Mouse (Mus musculus): ENCODE measurements around the gene Cltc. TPM values are rescaled to one million over a fixed set of nuclear protein-coding genes. Genes with fewer than 3 reads are reported as not detected.
"Not testable (repeated sequence)": the region's sequence is repeated elsewhere in the genome, so short reads cannot be mapped to it uniquely, and the experiment has no call there.

Gene Cltc
- total RNA-seq (2021), result 100 to 1,000 TPM; 139 to 149 TPM

- intact Hi-C loops (cut with DNase I), result loop anchor here (2.0 to 5.0 kb wide), 3 partner anchors 49 to 80 kb away; partner anchors contain the start of gene Dhx40
- DNase-seq, result peak; percentile 94 to 98
Observed at GRCm38 (mm10) chr11:86757480-86758371, at the start of gene Cltc. Gene Cltc, minus strand, starts transcription at chr11:86757565.

GRCm38 (mm10) chr11:86807001-86807477 lies 49.7 kb upstream of the Cltc start:
- intact Hi-C loops (cut with DNase I), result loop anchor here (2.0 kb wide), 1 partner anchor 50 kb away; the partner anchor contains the start of gene Cltc
- no peak for DNase-seq

GRCm38 (mm10) chr11:86794161-86794560 lies 36.8 kb upstream of the Cltc start:
- intact Hi-C loops (cut with DNase I), result no loop called here
- no peak for DNase-seq

- intact Hi-C loops (cut with DNase I); DNase-seq: not testable (repeated sequence)
Observed at GRCm38 (mm10) chr11:86787436-86787835, 30.1 kb upstream of the Cltc start.

- intact Hi-C loops (cut with DNase I), result no loop called here
- no peak for DNase-seq
Observed at GRCm38 (mm10) chr11:86785767-86786166, 28.4 kb upstream of the Cltc start.

GRCm38 (mm10) chr11:86769884-86770283 lies 12.5 kb upstream of the Cltc start:
- no peak for DNase-seq
- intact Hi-C loops (cut with DNase I), result loop anchor here (5.0 kb wide), 1 partner anchor 67 kb away; no protein-coding TSS in a partner anchor

- intact Hi-C loops (cut with DNase I), result no loop called here
- no peak for DNase-seq
Observed at GRCm38 (mm10) chr11:86764501-86764900, 7.1 kb upstream of the Cltc start.

GRCm38 (mm10) chr11:86763127-86763526 lies 5.8 kb upstream of the Cltc start:
- DNase-seq; intact Hi-C loops (cut with DNase I): not testable (repeated sequence)

GRCm38 (mm10) chr11:86760357-86760756 lies 3.0 kb upstream of the Cltc start:
- DNase-seq, result no peak
- intact Hi-C loops (cut with DNase I), result no loop called here

- intact Hi-C loops (cut with DNase I), result loop anchor here (5.0 kb wide), 1 partner anchor 77 kb away; no protein-coding TSS in a partner anchor
- DNase-seq, result no peak
Observed at GRCm38 (mm10) chr11:86759886-86760285, 2.5 kb upstream of the Cltc start.

GRCm38 (mm10) chr11:86759226-86759625 lies 1.9 kb upstream of the Cltc start:
- no peak for DNase-seq
- intact Hi-C loops (cut with DNase I), result loop anchor here (5.0 kb wide), 1 partner anchor 78 kb away; no protein-coding TSS in a partner anchor

- no peak for DNase-seq
- intact Hi-C loops (cut with DNase I), result loop anchor here (5.0 kb wide), 1 partner anchor 79 kb away; no protein-coding TSS in a partner anchor
Observed at GRCm38 (mm10) chr11:86758559-86758958, 1.2 kb upstream of the Cltc start.

GRCm38 (mm10) chr11:86757142-86757479 lies 254 bp downstream of the Cltc start:
- DNase-seq, result no peak
- intact Hi-C loops (cut with DNase I), result loop anchor here (2.0 to 5.0 kb wide), 3 partner anchors 50 to 80 kb away; partner anchors contain the start of gene Dhx40

GRCm38 (mm10) chr11:86756156-86757141 lies 916 bp downstream of the Cltc start:
- peak; percentile 58 to 61 for DNase-seq
- intact Hi-C loops (cut with DNase I), result loop anchor here (2.0 to 5.0 kb wide), 3 partner anchors 50 to 81 kb away; partner anchors contain the start of gene Dhx40

- intact Hi-C loops (cut with DNase I), result no loop called here
- no peak for DNase-seq
Observed at GRCm38 (mm10) chr11:86752404-86752803, 5.0 kb downstream of the Cltc start.

- no peak for DNase-seq
- intact Hi-C loops (cut with DNase I), result no loop called here
Observed at GRCm38 (mm10) chr11:86751010-86751409, 6.4 kb downstream of the Cltc start.

- intact Hi-C loops (cut with DNase I), result no loop called here
- no peak for DNase-seq
Observed at GRCm38 (mm10) chr11:86749776-86750423, 7.5 kb downstream of the Cltc start.

- DNase-seq, result no peak
- intact Hi-C loops (cut with DNase I), result no loop called here
Observed at GRCm38 (mm10) chr11:86745634-86746404, 11.5 kb downstream of the Cltc start.

GRCm38 (mm10) chr11:86742605-86743004 lies 14.8 kb downstream of the Cltc start:
- no peak for DNase-seq
- intact Hi-C loops (cut with DNase I), result no loop called here

All from heart, postnatal 36 days (tissue).